Mouse (Mus musculus) right cerebral cortex, postnatal 4 days (tissue): ENCODE measurements around the gene Fbxo7.
"Not testable (repeated sequence)": the region's sequence is repeated elsewhere in the genome, so short reads cannot be mapped to it uniquely, and the experiment has no call there.

ENCODE experiments used
- DNase-seq: peaks from one replicate; pipeline ENCODE4 v3.0.0-alpha.2; 2022

The Fbxo7 gene

DNA sequence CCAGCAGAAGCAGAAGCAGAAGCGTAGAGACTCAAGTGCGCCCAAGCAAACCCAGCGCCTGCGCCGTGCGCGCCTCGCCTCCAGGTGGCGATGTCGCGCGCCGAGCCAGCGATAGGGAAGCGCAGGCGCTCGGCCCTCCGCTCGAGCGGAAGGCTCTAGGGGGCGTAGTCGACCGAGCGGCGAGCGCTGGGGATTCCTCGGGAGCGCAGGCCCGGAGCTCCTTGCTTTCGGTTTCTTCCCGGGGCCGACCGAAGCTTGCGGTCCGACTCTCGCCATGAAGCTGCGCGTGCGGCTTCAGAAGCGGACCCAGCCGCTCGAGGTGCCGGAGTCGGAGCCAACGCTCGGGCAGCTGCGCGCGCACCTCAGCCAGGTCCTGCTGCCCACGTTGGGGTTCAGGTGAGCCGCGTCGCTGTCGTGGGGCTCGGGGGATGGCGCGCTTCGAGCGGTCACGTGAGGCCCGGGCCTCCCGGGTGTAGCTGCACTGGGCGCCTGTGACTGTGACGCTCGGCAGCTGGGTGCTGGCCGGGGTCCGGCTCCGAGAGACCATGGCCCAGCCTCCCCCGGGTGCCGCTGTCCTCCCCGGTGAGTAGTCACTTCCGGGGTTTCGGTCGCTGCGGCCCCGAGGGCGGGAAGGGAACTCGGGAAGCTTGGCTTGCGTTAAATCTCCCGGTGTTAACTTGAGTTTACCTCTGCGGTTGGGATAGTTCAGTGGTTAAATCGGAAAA lies at the start of gene Fbxo7:
Gene Fbxo7, plus strand, starts transcription at position 224 of the 725 bp plus-strand sequence.
- DNase-seq, result peak; percentile 93

GRCm38 (mm10) chr10:85972915-85973314 lies 48.9 kb upstream of the Fbxo7 start:
- DNase-seq, result no peak

GRCm38 (mm10) chr10:85989412-85990115 lies 32.2 kb upstream of the Fbxo7 start:
- DNase-seq, result no peak

- no peak for DNase-seq
Measured at GRCm38 (mm10) chr10:85992412-85992811, 29.4 kb upstream of the Fbxo7 start.

GRCm38 (mm10) chr10:85993836-85994235 lies 27.9 kb upstream of the Fbxo7 start:
- DNase-seq, result no peak

DNA sequence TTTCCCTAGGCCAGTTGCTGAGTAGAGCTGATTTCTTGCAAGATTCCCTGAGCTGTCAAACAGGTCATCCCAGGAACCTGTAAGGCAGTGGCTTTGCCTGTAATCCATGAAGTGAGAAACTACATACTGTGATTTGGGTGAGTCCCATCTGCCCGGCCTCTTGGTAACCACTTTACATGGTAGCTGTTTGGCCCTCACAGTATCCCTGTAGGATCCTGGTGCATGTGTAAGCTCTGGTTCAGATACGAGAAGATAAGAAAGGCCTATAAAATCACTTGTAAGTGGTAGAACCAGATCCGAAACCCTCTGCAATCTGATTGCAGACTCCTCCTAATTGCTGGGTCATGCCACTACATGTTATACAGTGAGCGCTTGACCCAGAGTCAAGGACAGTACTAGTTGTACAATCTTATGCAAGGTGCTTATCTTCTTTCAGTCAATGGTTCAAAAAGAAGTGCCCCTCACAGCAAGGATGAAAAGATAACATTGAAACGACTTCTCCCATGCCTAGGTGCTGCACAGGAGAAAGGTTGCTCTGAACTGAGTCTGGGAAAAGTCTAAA lies 27.1 kb upstream of the Fbxo7 start:
- DNase-seq, result no peak

GRCm38 (mm10) chr10:86000447-86000846 lies 21.3 kb upstream of the Fbxo7 start:
- no peak for DNase-seq

- no peak for DNase-seq
Measured at GRCm38 (mm10) chr10:86006455-86006854, 15.3 kb upstream of the Fbxo7 start.

DNA sequence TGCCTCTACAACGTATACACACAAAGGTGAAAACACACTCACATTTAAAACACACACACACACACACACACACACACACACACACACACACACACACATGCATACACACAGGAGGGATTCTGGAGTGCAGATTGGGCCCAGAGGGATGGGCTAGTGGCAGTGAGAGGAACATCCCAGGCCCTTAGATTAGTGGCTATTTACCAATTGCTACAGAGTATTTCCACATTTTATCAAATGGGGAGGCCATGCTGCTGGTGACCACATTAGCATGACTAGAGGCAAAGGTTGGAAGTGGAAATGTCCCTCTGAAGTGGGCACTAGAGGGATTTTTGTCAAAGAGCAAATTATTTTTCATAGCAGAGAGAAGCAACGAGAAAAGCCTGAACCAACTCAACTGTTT lies 12.1 kb upstream of the Fbxo7 start:
- no peak for DNase-seq

- no peak for DNase-seq
Measured at GRCm38 (mm10) chr10:86010636-86011035, 11.1 kb upstream of the Fbxo7 start.

DNA sequence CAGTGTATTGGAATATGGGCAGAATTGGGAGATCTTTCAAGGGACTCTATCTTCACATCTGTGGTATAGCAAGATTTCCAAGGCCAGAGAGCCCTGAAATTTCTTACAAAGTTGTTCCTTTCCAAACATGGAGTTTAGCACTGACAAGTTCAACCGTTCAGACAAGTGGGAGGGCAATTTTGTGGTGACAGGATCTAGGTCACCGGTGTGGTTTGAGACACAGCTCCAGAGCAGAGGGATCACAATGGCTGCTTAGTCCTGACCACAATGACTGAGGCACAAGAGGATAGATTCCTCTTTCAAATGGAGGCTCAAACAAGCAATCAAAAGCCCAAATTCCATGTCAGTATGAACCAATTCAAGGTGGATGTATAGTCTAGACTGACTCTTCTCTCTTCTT lies 10.6 kb upstream of the Fbxo7 start:
- no peak for DNase-seq

- no peak for DNase-seq
Measured at GRCm38 (mm10) chr10:86011781-86012180, 10.0 kb upstream of the Fbxo7 start, which contains the start of gene Bpifc. Gene Bpifc (minus strand): TSS chr10:86011895.

- DNase-seq, result no peak
Measured at GRCm38 (mm10) chr10:86017781-86018180, 4.0 kb upstream of the Fbxo7 start.

- no peak for DNase-seq
Measured at GRCm38 (mm10) chr10:86018813-86019212, 3.0 kb upstream of the Fbxo7 start.

DNA sequence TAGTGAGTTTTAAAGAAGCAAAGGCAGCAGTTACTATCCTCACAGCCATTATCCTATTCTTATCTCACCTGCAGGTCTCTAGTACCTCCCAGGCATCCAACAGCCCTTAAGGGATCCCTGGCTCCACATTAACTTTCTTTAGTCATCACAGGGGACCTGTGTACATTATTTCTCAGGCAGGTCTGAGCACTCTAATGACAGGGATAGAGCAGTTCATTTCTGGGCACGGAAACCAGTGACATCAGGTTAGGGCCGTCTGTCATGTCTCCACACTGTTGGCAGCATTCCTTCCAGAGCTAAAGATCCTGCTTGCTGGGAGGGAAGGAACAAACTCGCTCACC lies 394 bp upstream of the Fbxo7 start:
- no peak for DNase-seq

- DNase-seq, result no peak
Measured at GRCm38 (mm10) chr10:86022474-86022816, 673 bp downstream of the Fbxo7 start.

DNA sequence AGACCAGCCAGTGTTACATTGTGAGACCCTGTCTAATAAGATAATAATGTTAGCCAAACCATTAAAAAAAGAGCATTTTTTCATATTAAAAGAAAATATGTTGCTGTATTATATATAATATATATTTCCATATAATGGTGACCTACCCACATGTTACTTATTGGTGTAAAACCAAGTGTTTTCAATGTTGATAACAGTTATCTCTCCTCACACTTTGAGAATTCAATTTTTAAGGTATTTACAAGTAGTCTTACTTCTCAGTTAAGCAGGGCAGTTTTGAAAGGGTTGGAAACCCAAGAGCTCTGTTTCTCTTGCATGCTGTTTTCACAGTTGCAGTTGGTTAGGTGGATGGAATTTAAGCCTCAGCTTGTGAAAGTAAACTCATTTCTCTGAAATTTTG lies 1.4 kb downstream of the Fbxo7 start:
- DNase-seq, result no peak

- no peak for DNase-seq
Measured at GRCm38 (mm10) chr10:86025906-86026305, 4.1 kb downstream of the Fbxo7 start.

DNA sequence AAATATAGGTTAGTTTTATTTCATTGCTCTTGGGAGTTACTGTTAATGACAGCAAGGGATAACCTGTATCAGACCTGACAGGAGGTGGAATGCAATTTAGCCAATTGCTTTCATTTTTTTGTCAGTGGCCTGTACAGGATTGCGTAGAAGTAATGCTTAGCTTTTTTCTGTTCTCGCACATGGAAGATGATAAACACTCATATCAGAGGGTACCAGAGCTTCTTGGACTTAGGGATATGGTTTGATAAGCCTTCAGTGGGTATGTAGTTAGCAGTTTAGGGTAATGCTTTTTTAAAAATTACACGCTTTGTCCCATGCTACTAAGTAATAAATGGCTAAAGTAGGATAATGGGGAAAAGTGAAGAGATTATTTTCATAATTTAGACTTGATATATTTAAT lies 4.6 kb downstream of the Fbxo7 start:
- no peak for DNase-seq

GRCm38 (mm10) chr10:86026807-86027206 lies 5.0 kb downstream of the Fbxo7 start:
- DNase-seq, result not testable (repeated sequence)

GRCm38 (mm10) chr10:86030743-86031142 lies 9.0 kb downstream of the Fbxo7 start:
- DNase-seq, result no peak

DNA sequence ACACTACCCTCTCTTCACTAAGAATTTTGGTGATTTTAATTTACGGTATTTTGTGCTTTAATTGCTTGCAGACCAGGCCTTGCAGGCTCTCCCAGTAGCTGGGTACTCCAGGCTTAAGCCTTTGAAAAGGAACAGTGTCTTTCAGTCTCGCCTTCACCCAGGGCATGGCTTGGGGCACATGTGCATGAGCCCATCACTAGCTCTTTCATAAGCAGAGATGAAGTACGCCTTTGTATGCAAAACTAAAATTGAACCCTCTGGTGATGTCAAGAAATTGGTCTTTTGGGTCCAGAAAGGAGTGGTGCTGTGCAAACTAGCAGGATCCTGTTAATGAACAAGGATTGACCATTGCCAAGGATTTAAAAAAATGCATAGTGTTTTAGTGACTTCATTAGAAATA lies 10.7 kb downstream of the Fbxo7 start:
- no peak for DNase-seq

DNA sequence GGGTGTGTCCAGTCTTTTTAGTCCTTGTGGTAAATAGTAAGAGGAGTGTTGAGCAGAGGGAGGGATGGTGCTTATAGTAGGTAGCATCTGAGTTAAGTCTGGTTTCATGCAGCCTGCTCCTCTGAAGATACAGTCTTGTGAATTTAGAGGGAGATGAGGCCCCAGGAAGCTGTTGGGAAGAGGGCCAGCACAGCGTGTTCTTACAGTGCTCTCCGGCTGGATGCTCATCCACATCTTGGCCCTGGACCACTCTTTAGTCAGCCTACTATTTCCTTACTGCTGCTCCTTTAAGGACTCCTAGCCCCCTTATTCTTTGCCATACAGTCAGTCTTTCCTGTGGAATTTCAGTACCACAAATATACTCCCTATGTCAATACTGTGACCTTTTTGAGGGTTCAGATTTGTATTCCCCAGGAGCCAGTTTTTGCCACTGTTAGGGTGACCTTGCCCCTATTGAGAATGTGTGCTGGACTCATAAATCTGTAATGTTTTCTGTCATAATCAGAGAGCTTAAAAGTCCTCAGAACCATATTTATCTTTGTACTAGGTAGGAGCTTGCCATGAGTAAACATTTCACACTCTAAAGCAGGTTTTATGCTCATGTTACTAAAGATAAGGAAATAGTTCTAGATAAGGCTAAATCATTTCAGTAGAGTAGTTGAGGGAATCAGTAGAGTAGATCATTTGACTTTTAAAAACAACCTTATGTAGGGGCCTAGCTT lies 12.4 kb downstream of the Fbxo7 start:
- DNase-seq, result no peak

- DNase-seq, result no peak
Measured at GRCm38 (mm10) chr10:86043651-86044050, 21.9 kb downstream of the Fbxo7 start.
